8 mouse cellular contexts compared by ENCODE assay signal in the genomic region with DNA sequence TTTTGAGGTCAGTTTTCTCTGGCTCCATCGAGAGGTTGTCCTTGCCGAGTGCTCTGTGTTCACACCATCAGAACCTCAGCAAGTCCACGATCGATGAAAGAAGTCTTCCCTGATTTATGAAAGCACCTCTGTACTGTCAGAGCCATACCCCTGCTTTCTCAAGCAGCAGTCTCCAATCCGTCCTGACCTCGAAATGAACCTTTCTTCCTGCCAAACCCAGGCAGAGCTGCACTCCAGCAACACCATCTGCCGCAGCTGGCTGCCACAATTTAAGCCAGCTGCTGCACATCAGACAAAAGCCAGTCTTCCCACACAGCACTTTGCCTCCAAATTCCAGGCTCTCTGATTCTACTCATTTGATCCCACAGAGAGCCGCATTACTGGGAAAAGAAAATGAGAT. TPM values are rescaled to one million over a fixed set of nuclear protein-coding genes. Genes with fewer than 3 reads are reported as not detected.
A peak's percentile ranks its signal among the peaks of the same experiment; 100 is the strongest.
DNase-seq lines count a peak whose midpoint lies in the region; ATAC-seq lines count a peak whose summit lies in the region.

No protein-coding gene starts in this region.

- DNase-seq in kidney, adult 11 months: no peak
- DNase-seq in embryo, embryonic 10.5 days (ENCODE audit: low spot score): peak; percentile 78
- DNase-seq in heart, adult 9 months (ENCODE audit: low spot score in 2 of 2): peak; percentile 73 to 75
- peak; percentile 69 to 76 for DNase-seq in kidney, postnatal 4 days
- DNase-seq in cerebellum, adult 9-11 months: no peak
- DNase-seq in thymus, adult 18-20 months: no peak

- no peaks in the 10 kb centered on the region for H3K27me3 ChIP-seq in kidney, embryonic 16.5 days (ENCODE audit: insufficient read depth, low read length)
- H3K27me3 ChIP-seq in neural tube, embryonic 12.5 days (replicated peaks): no peaks in the 10 kb centered on the region

- no peak overlapping the region for H3K27ac ChIP-seq in kidney, embryonic 16.5 days (ENCODE audit: low read length)
- no peak overlapping the region for H3K27ac ChIP-seq in neural tube, embryonic 12.5 days

- H3K4me3 ChIP-seq in kidney, embryonic 16.5 days (ENCODE audit: low read length): no peak overlapping the region
- no peak overlapping the region for H3K4me3 ChIP-seq in neural tube, embryonic 12.5 days

- WGBS in kidney, embryonic 16.5 days: 5% methylated on average over 8 of the region's 8 CpGs
- WGBS in neural tube, embryonic 12.5 days: 14% methylated on average over 8 of the region's 8 CpGs

- ATAC-seq in kidney, embryonic 16.5 days (ENCODE audit: low FRiP score, low TSS enrichment): peak; percentile 83
- peak; percentile 77 for ATAC-seq in neural tube, embryonic 12.5 days (ENCODE audit: low FRiP score, low read depth)

- peak overlapping the region; percentile 22; the same call in 1 of the 2 replicates for H3K4me2 ChIP-seq in kidney, embryonic 16.5 days (replicated peaks; ENCODE audit: low read depth, low read length)
- H3K4me2 ChIP-seq in neural tube, embryonic 12.5 days (replicated peaks): 0 out of 2 replicates have a peak overlapping the region, but pooled peaks have one; percentile 17

- H3K9me3 ChIP-seq in kidney, embryonic 16.5 days (ENCODE audit: low read length): no peaks in the 10 kb centered on the region
- H3K9me3 ChIP-seq in neural tube, embryonic 12.5 days: no peaks in the 10 kb centered on the region

- H3K36me3 ChIP-seq in kidney, embryonic 16.5 days (ENCODE audit: insufficient read depth, low read length): no peaks in the 10 kb centered on the region
- no peaks in the 10 kb centered on the region for H3K36me3 ChIP-seq in neural tube, embryonic 12.5 days

- H3K4me1 ChIP-seq in kidney, embryonic 16.5 days (ENCODE audit: insufficient read depth, low read length): peaks cover 12% of the 10 kb centered on the region
- peaks cover 10% of the 10 kb centered on the region; the same call in 1 of the 2 replicates for H3K4me1 ChIP-seq in neural tube, embryonic 12.5 days

- no peak overlapping the region for H3K9ac ChIP-seq in kidney, embryonic 16.5 days (replicated peaks; ENCODE audit: low read length)
- H3K9ac ChIP-seq in neural tube, embryonic 12.5 days: no peak overlapping the region

RNA-seq across cellular contexts. Expression of a gene that starts 15.2 kb away (rescaled TPM):
- polyA plus RNA-seq in kidney, embryonic 16.5 days (2015; fragmentation: Nextera tagmentation; extraction: Ambion mirVana): 0.60 and 2.4 TPM in 2 replicates
- 3.9 and 5.6 TPM in 2 replicates for polyA plus RNA-seq in neural tube, embryonic 12.5 days (2016; fragmentation: Nextera tagmentation; extraction: Ambion mirVana)

Comparison
In these comparisons a context has a peak if more than half of its experiments do, and no peak if none do; other contexts are left out.
1. DNase-seq: peak in embryo, embryonic 10.5 days (single experiment), heart, adult 9 months (2 of 2) and kidney, postnatal 4 days (2 of 2); none in kidney, adult 11 months (single experiment), cerebellum, adult 9-11 months (single experiment) and thymus, adult 18-20 months (0 of 2).